Mouse (Mus musculus): Measurements from ENCODE around the gene Plcd1.

Gene Plcd1

DNA sequence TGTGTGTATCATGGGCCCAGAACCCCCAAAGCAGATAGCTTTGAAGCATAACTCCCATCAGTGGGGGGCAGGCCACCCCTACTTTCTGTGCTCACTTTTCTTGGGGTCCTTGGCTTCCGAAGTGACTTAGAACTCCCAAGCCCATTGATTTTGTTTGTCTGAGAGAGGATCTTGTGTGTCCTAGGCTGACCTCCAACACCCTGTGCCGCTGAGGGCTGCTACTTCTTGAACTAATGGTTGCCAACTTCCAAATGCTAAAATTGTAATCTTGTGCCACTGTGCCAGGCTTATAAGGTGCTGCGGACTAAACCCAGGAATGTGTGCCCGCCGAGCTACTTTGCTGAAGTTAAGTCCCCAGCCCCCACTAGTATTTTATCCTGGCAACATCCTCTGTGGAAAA, 2.8 kb downstream of the Plcd1 start:
- DNase-seq, result no peak

DNA sequence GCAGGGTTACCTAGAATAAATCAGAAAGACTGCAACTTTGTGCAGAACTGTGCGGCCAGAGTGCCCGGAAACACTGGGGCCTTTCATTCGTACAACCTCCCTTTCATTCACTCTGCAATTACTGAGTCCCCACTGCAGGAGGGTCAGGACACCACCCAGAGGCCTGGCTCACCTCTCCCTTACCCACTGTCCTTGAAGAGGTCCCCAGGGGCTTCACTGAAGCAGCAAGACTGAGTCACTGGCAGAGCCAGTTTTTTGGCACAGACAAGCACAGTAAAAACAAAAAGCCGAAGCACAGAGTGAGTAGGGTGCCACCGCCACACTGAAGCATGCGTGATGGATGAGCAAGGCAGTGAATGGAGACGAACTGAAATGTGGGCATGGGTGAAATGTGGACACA, 3.9 kb downstream of the Plcd1 start:
- DNase-seq, result no peak

DNA sequence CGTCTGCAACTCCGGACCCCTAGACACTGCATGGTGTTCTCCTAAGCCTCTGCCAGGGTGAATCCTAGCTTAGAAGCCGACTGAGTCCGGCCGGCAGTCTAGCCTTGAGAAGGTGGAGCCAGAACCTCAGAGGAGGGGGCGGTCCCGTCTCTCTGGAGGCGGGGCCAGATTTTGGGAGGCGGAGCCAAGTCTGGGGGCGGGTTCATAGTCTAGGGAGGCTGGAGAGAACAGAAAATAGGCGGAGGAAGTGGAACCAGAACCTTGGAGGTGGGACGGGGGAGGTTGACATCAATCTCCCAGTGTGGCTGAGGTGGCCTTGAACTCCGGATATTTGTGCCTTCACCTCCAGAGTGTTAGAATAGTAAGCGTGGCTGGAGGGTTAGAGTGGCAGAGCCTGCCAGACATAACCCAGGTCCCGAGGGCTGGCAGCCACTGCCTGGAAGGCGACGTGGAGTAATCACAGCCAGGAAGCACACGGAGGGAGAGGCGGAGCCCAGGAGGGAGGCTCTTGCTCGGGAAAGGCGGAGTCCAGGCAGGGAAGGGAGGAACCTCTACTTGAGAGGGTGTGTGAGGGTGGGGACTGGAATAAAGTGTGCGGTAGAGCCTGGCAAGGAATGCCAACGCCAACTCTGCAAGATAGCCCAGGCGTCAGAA, 5.0 kb downstream of the Plcd1 start:
- DNase-seq, result peak; percentile 81

GRCm38 (mm10) chr9:119087309-119087708, 6.0 kb downstream of the Plcd1 start:
- DNase-seq, result no peak

DNA sequence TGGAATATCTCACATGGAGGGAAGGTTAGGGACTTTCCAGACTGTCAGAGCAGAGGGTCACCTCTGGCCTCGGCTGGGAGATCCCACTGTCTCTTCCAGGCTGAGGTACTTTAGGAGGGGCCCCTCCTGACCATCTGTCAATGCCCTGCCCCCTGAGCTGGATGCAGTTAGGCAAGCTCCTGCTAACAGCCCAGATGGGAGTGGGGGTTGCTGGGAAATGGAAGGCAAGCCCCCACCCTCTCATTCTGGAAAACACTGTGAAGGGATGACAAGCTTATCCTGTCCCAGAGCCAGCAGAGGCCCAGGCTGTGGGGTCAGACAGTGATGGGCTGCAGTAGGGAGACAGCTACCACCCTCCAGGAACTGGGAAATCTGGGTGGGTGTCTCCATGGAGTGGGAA, 6.9 kb downstream of the Plcd1 start:
- DNase-seq, result no peak

GRCm38 (mm10) chr9:119083966-119084365, 9.3 kb downstream of the Plcd1 start:
- DNase-seq, result no peak

DNA sequence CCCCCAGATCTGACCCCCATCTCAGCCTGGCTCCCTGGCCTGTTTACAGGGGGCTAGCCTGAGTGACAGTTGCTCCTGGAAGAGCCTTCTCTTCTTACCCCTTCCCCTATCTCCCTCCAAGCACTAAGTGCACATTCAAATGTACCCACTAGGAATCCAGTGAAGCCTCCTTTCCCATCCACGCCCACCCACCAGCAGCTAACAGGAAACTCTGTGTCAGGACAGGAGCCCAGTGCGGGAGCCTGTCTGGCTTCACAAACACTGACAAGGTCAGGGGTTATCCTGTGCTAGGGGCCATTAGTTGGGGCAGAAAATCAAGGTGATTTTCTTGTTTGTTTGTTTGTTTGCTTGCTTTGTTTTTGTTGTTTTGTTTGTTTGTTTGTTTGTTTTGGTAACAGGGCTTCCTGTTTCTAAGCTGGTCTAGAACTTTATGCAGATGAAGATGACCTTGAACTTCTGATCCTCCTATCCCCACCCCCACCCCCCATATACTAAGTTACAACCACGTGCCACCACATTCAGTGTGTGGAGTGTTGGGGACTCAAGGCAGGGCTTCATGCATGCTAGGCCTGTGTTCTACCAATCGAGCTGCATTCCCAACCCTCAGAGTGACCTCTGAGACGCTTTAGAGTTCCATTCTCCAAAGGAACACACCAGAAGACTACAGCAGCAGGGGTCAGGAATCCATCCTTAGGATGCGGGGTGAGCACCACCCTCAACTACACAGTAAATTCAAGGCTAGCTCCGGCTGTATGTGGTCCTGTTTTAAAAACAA, 10.5 kb downstream of the Plcd1 start:
- DNase-seq, result no peak

GRCm38 (mm10) chr9:119082039-119082438, 11.3 kb downstream of the Plcd1 start:
- DNase-seq, result no peak

- DNase-seq, result no peak
Observed at GRCm38 (mm10) chr9:119080040-119080675, 13.1 kb downstream of the Plcd1 start.

- no peak for DNase-seq
Observed at GRCm38 (mm10) chr9:119075685-119076084, 17.6 kb downstream of the Plcd1 start.

DNA sequence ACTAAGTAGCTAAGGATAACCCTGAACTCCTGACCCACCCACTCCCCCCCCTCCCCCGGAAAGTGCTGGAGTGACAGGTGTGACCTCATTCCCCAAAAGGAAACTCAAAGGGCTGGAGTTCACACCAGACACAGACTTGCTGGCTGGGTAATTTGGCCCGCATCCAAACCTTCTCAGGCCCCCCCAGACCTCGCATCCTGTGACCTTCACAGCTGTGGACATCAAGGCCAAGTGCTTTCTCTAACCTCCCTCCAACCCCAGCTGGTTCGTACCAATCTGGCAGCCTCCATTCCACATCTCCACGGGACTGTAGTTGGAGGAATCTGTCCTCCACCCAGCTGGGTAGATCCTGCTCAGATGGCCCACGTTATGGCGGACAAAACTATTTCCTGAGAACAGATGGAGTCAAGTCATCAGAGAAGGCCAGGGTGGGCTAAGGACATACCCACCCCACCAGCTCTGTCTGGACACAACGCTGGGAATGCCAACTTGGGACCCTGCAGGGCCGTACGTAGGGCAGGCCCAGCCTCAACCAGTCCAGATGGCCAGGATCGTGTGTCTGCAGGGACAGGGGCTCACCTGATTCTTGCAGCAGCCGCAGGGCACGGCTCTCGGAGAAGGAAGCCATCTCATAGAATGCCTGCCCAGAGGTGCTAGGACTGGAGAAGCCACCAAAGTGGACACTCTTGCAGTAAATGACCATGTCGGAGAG, 20.0 kb downstream of the Plcd1 start:
- no peak for DNase-seq

- DNase-seq, result no peak
Observed at GRCm38 (mm10) chr9:119071786-119072185, 21.5 kb downstream of the Plcd1 start.

GRCm38 (mm10) chr9:119070173-119070825, 23.0 kb downstream of the Plcd1 start:
- no peak for DNase-seq

DNA sequence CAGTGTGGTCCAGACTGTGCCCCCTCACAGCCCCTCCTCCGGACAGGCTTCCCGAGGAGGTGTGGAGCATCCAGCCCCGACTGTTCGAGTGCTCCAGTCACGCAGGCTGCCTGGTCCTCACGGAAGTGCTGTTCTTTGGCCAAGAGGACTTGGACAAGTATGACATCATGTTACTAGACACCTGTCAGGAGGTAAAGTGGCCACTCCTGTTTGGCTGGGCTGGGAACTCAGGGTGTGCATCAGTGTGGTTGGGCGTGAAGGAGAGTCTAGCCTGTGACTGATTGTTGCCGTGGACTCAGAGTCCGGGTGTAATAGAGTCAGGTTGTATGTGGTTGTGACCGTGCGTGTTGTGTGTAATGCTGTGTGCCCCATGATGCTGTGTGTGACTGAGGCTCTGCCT, 25.0 kb downstream of the Plcd1 start:
- DNase-seq, result no peak

GRCm38 (mm10) chr9:119067601-119068000, 25.7 kb downstream of the Plcd1 start:
- peak; percentile 72 for DNase-seq

DNA sequence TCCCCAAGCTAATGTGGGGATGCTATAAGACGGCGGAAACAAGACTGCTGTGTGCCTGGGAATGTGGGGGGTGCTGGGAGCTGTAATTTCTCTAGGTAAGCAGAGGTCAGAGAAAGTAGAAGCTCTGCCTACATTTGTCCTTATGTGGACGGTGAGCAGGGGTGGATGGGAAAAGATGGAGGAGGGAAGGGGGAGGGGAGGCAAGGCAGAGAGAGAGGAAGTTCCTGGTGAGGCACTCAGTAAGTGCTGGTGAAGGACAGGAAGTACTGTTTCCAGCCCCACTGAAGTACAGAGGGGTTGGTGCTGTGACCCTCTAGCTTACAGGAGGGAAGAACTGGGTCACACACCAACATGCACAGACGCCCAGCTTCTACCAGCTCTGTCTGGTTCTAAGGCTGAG, 29.0 kb downstream of the Plcd1 start:
- DNase-seq, result no peak

DNA sequence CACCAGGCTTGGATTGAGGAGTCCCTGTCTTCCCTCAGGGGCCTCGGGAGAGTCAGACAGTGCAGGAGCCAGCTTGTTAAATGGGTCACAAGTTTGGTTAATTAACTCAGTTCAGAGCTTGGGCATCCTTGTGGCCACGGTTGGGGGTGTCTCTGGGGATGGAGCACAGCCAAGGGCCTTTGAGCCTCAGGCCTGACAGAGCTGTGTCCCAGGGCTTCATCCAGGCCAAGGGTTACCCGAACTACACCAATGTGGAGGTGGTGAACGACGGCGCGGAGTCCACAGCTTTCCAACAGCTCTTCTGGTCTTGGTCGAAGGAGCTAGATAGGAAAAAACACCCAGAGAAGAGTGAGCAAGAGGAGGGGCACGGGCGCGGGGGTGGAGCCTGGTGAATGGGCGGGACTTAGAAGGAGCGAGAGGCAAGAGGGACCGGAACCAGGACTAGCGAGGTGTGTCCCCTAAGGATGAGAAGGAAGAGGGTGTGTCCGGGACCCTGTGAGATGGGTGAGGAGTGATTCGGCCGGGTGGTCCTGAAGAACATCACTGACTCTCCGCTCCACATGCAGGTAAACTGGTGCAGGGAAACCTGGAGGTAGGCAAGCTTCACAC, 30.2 kb downstream of the Plcd1 start:
- DNase-seq, result peak; percentile 60

DNA sequence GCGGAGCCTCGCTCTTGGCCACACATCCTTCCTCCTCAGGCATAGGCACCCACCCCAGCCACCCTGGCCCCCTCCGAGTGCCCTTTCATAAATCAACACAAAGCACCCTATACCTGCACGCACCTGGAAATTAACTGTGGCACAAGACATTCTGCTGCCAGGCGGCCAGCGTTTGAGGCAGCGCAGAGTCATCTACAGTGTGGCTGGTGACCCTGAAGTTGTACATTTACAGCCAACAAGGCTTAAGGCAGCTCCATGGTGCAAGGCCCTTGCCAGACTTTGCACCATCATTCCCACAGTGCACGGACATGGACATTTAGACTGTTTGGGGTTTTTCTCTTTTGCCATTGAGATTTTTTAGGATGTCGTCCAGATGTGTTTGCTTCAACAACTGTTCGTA, 32.6 kb downstream of the Plcd1 start:
- no peak for DNase-seq

DNA sequence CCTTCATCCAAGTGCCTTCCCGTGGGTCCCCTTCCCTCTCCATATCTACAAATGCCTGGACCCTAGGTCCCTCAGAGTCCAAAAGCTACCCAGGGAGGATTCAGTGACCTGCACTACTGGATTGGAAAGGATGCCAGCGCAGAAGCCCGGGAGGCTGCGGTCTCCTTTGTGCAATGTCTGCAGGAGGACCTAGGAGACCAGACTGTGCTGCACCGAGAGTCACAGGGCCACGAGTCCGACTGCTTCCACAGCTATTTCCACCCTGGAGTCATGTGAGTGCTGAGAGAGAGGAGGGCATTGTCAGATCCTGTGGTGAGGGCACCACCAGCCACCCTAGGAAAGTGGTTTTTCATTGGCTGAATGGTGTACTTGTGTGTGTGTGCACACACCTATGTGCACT, 35.1 kb downstream of the Plcd1 start:
- DNase-seq, result no peak

DNA sequence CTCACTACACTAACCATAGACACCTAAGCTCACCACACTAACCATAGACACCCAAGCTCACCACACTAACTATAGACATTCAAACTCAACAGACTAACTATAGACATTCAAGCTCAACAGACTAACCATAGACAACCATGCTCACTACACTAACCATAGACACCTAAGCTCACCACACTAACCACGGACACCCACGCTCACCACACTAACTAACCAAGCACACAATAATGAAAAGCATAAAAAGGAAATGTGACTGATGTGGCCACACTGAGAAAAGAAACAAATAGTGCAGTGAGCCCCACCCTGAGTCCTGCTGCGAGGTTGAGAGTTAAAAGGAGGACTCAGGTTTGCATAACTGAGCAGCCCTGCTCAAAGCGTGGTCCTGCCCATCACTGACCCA, 38.0 kb downstream of the Plcd1 start:
- no peak for DNase-seq

DNA sequence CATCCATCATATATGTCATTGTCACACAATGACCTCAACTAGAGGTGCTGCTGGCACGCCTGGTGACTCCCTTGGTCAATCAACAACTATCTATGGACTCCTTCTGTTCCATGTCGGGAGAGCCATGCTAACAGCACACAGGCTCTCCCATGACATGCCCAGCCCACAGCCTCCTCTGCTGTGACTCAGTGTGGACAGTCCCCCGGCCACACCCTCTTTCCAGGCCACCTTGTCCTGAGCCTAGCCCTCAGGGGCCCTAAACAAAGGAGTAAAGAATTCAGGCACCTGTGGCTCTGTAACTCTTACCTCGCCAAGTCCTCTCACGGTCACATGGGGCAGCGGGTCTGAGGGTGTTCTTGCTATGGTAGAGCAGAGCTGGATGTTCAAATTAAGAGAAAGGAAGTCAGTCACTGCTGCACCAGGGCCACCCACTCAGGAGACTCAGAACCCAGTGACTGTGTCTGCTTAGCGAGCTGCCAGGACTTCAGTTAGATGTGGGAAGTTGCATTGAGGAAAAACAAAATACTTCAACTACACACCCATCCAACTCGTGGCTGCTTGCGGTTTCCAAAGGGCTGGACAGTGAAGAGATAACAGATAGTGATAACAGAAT, 39.2 kb downstream of the Plcd1 start:
- DNase-seq, result no peak
